Mouse (Mus musculus) embryonic facial prominence, embryonic 12.5 days (tissue): Measurements from ENCODE around the gene Usp54. TPM values are rescaled to one million over a fixed set of nuclear protein-coding genes. Genes with fewer than 3 reads are reported as not detected.
"Not testable (repeated sequence)": the region's sequence is repeated elsewhere in the genome, so short reads cannot be mapped to it uniquely, and the experiment has no call there.

Experiments used
- ATAC-seq: fragments of 200-750 bp; cut with Nextera tagmentation; 2 replicates; pipeline ENCODE4 v1.8.0; 2017; ENCODE audit not compliant: insufficient number of reproducible peaks, insufficient read depth, low FRiP score, low TSS enrichment
- H3K27ac ChIP-seq: fragments of 300-500 bp; sonication (generic); 2 replicates; pipeline ENCODE4 v1.5.1; 2016; ENCODE audit warnings: mild to moderate bottlenecking
- H3K27me3 ChIP-seq: fragments of 300-500 bp; sonication (generic); 2 replicates; pipeline ENCODE4 v1.6.1; 2016; ENCODE audit warnings: mild to moderate bottlenecking, moderate library complexity
- H3K36me3 ChIP-seq: fragments of 300-500 bp; sonication (generic); 2 replicates; pipeline ENCODE4 v1.6.1; 2016; ENCODE audit warnings: mild to moderate bottlenecking
- H3K4me1 ChIP-seq: fragments of 300-500 bp; sonication (generic); 2 replicates; pipeline ENCODE4 v1.6.1; 2016
- H3K4me2 ChIP-seq: fragments of 300-500 bp; sonication (generic); replicated peaks from 2 replicates; pipeline ENCODE4 v1.6.1; 2016; ENCODE audit warnings: mild to moderate bottlenecking, moderate library complexity
- H3K4me3 ChIP-seq: fragments of 300-500 bp; sonication (generic); 2 replicates; pipeline ENCODE4 v1.5.1; 2016; ENCODE audit warnings: mild to moderate bottlenecking
- H3K9ac ChIP-seq: fragments of 300-500 bp; sonication (generic); 2 replicates; pipeline ENCODE4 v1.6.1; 2016; ENCODE audit warnings: mild to moderate bottlenecking, moderate library complexity
- H3K9me3 ChIP-seq: fragments of 300-500 bp; sonication (generic); 2 replicates; pipeline ENCODE4 v1.6.1; 2016; ENCODE audit warnings: mild to moderate bottlenecking, moderate library complexity
- WGBS: fragments of 180-500 bp; shearing (Covaris S2); methylation state at CpG from one replicate; pipeline ENCODE4 v1.1.7; 2016; 5-methylcytosine and 5-hydroxymethylcytosine counted together
- polyA plus RNA-seq: library from polyadenylated mRNA; unstranded; fragments of >200 nt; fragmentation: Nextera tagmentation; extraction: Ambion mirVana; gene quantifications from 2 replicates; pipeline ENCODE4 v1.2.1, GENCODE M21; 2016

Gene Usp54
- polyA plus RNA-seq, 1 experiment from 2014 or later = 11.1 TPM

- Histone ChIP-seq H3K27me3 (no peaks in the 10 kb centered on the region), H3K4me1 (no peaks in the 10 kb centered on the region), H3K4me3 (no peak overlapping the region), H3K9me3 (no peaks in the 10 kb centered on the region), H3K27ac (no peak overlapping the region), H3K36me3 (no peaks in the 10 kb centered on the region), H3K4me2 (no peak overlapping the region), H3K9ac (no peak overlapping the region)
- no peak for ATAC-seq
- WGBS = 65% methylated on average over 4 of the region's 4 CpGs
These were observed 10.9 kb upstream of the Usp54 start for GRCm38 (mm10) chr14:20651722-20652256.

GRCm38 (mm10) chr14:20651000-20651399 lies 10.1 kb upstream of the Usp54 start:
- H3K9me3 ChIP-seq = no peaks in the 10 kb centered on the region
- H3K4me2 ChIP-seq = no peak overlapping the region
- H3K27ac ChIP-seq = no peak overlapping the region
- WGBS = 65% methylated on average over 2 of the region's 2 CpGs
- H3K4me1 ChIP-seq = no peaks in the 10 kb centered on the region
- H3K27me3 ChIP-seq = no peaks in the 10 kb centered on the region
- ATAC-seq = no peak
- H3K9ac ChIP-seq = no peak overlapping the region
- H3K36me3 ChIP-seq = no peaks in the 10 kb centered on the region
- no peak overlapping the region for H3K4me3 ChIP-seq

GRCm38 (mm10) chr14:20646381-20646780 lies 5.5 kb upstream of the Usp54 start:
- H3K4me1 ChIP-seq = 0 out of 2 replicates have a peak, but pooled peaks cover 8% of the 10 kb centered on the region
- H3K9ac ChIP-seq = no peak overlapping the region
- H3K4me2 ChIP-seq = no peak overlapping the region
- no peaks in the 10 kb centered on the region for H3K36me3 ChIP-seq
- no peak overlapping the region for H3K4me3 ChIP-seq
- ATAC-seq = no peak
- no peaks in the 10 kb centered on the region for H3K9me3 ChIP-seq
- H3K27ac ChIP-seq = no peak overlapping the region
- no peaks in the 10 kb centered on the region for H3K27me3 ChIP-seq

GRCm38 (mm10) chr14:20645547-20645946 lies 4.7 kb upstream of the Usp54 start:
- WGBS = 29% methylated on average over 3 of the region's 3 CpGs
- H3K27ac ChIP-seq = no peak overlapping the region
- no peaks in the 10 kb centered on the region for H3K27me3 ChIP-seq
- no peak for ATAC-seq
- no peak overlapping the region for H3K4me3 ChIP-seq
- no peak overlapping the region for H3K4me2 ChIP-seq
- H3K9me3 ChIP-seq = no peaks in the 10 kb centered on the region
- H3K9ac ChIP-seq = no peak overlapping the region
- 0 out of 2 replicates have a peak, but pooled peaks cover 8% of the 10 kb centered on the region for H3K4me1 ChIP-seq
- H3K36me3 ChIP-seq = no peaks in the 10 kb centered on the region

DNA sequence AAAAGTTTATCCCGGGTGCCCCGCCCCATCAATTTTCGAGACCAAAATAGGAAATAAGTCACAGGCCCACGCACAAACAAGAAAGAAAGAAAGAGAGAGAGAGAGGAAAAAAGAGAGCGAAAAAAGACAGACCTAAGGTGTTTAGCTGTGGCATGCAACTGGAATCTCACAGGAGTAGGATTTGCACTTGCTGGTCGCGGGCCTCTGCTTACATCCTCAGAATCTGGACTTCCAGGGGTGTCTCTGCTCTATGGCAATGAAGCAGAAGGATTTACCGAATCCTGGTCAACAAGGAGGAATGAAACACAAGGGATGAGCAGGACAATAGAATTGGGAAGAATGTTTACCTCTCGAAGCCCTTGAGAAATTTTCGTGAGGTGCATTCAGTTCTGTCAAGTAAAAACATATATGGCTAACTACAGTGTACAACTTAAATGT lies 594 bp upstream of the Usp54 start:
- peak overlapping the region; percentile 78 for H3K9ac ChIP-seq
- peak overlapping the region; percentile 81 for H3K4me2 ChIP-seq
- WGBS = 17% methylated on average over 10 of the region's 10 CpGs
- H3K27ac ChIP-seq = peak overlapping the region; percentile 89
- 0 out of 2 replicates have a peak, but pooled peaks cover 11% of the 10 kb centered on the region for H3K4me1 ChIP-seq
- no peaks in the 10 kb centered on the region for H3K27me3 ChIP-seq
- H3K4me3 ChIP-seq = peak overlapping the region; percentile 70
- ATAC-seq = no peak
- H3K9me3 ChIP-seq = no peaks in the 10 kb centered on the region
- no peaks in the 10 kb centered on the region for H3K36me3 ChIP-seq

DNA sequence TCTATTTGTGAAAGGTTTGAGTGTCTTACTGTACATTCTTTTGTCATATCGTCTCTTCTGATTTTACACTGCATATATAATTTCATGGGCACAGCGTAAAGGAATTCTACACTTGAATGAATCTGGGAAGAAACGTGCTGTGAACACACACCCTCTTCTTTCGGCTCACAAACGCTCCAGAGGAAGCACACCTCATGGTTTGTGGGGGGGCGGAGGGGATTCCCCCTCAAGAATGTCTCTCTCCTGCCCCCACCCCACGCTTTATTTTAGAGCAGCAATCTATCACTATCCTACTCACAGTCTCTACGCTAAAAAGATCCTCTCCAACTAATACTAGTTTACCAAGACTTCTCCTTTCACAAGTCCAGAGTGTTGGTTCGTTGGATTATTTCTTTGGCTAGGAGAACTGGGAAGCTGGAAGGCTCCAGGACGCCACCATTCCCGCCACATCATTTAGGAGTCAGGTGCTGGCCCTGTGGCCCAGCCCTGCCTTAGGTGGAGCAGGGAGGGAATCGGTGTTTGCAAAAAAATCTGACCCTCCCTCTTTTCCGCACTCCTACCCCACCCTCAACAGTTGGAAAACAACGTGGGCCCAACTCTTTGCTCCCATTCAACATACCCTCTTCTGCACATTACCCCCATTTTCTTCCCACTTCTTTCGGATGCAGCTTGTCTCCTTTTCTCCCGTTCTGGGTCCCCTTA lies 794 bp downstream of the Usp54 start:
- ATAC-seq = peak; percentile 73
- Histone ChIP-seq H3K9ac (peak overlapping the region; percentile 78), H3K9me3 (no peaks in the 10 kb centered on the region), H3K4me1 (0 out of 2 replicates have a peak, but pooled peaks cover 11% of the 10 kb centered on the region), H3K4me2 (peak overlapping the region; percentile 81), H3K4me3 (peak overlapping the region; percentile 70), H3K36me3 (no peaks in the 10 kb centered on the region), H3K27ac (peak overlapping the region; percentile 89), H3K27me3 (no peaks in the 10 kb centered on the region)
- WGBS = 3% methylated on average over 16 of the region's 16 CpGs

DNA sequence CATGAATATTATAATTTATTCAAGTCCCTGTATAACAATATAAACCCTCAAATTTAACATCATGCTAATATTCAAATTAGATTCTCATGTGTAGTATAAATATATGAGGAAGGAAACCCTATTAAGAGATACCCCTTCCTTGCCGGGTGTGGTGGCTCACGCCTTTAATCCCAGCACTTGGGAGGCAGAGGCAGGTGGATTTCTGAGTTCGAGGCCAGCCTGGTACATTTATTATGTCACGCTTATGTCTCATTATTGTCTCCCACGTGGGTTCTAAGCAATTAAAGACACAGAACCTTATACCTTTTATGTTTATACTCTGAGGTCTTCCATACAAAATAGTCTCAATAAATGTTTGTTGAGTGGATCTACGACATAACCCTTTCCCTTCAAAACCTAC lies 2.2 kb downstream of the Usp54 start:
- no peaks in the 10 kb centered on the region for H3K9me3 ChIP-seq
- H3K36me3 ChIP-seq = no peaks in the 10 kb centered on the region
- H3K9ac ChIP-seq = no peak overlapping the region
- ATAC-seq = no peak
- H3K27ac ChIP-seq = no peak overlapping the region
- no peaks in the 10 kb centered on the region for H3K27me3 ChIP-seq
- WGBS = 89% methylated on average over 6 of the region's 6 CpGs
- H3K4me3 ChIP-seq = no peak overlapping the region
- 0 out of 2 replicates have a peak, but pooled peaks cover 11% of the 10 kb centered on the region for H3K4me1 ChIP-seq
- no peak overlapping the region for H3K4me2 ChIP-seq

- no peak overlapping the region for H3K9ac ChIP-seq
- H3K27me3 ChIP-seq = no peaks in the 10 kb centered on the region
- H3K36me3 ChIP-seq = no peaks in the 10 kb centered on the region
- ATAC-seq = no peak
- WGBS = 89% methylated on average over 2 of the region's 2 CpGs
- 0 out of 2 replicates have a peak, but pooled peaks cover 11% of the 10 kb centered on the region for H3K4me1 ChIP-seq
- H3K27ac ChIP-seq = no peak overlapping the region
- H3K4me3 ChIP-seq = no peak overlapping the region
- no peaks in the 10 kb centered on the region for H3K9me3 ChIP-seq
- H3K4me2 ChIP-seq = no peak overlapping the region
These were observed 2.9 kb downstream of the Usp54 start for GRCm38 (mm10) chr14:20637818-20638574.

DNA sequence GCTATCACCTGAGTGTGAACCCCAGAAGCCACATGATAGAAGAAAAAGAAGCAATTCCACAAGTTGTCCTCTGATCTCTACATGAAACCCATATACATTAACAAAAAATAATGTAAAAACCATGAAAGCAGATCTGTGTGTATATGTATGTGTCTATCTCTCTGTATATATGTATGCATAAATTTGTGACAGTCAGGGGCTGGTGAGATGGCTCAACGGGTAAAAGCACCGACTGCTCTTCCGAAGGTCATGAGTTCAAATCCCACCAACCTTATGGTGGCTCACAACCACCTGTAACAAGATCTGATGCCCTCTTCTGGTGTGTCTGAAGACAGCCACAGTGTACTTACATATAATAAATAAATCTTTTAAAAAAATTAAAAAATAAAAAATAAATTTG lies 3.9 kb downstream of the Usp54 start:
- H3K4me1 ChIP-seq, H3K4me3 ChIP-seq, H3K4me2 ChIP-seq, H3K27me3 ChIP-seq, H3K36me3 ChIP-seq, H3K9me3 ChIP-seq, ATAC-seq, H3K9ac ChIP-seq, H3K27ac ChIP-seq: not testable (repeated sequence)
- 94% methylated on average over 3 of the region's 3 CpGs for WGBS

DNA sequence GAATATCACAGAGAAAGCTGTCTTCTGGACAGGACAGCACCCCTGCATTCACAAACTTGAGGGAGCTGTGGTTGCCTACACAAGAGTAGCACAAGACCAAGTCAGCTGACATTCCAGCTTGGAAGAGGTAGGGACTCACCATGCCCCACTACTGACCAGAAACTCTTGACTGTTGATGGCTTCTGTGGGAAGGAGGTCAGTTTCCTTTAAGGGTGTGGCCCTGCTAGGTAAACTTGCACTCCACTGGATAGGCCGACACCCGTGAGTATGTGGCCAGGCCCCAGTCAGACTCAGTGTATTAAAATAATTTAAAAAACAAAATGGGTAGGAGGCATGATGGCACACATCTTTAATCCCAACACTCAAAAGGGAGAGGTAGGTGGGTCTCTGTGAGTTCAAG lies 5.3 kb downstream of the Usp54 start:
- WGBS = 96% methylated on average over 2 of the region's 2 CpGs
- Histone ChIP-seq H3K9me3 (no peaks in the 10 kb centered on the region), H3K4me2 (no peak overlapping the region), H3K4me1 (0 out of 2 replicates have a peak, but pooled peaks cover 3% of the 10 kb centered on the region), H3K27me3 (no peaks in the 10 kb centered on the region), H3K27ac (no peak overlapping the region), H3K36me3 (no peaks in the 10 kb centered on the region), H3K4me3 (no peak overlapping the region), H3K9ac (no peak overlapping the region)
- no peak for ATAC-seq

GRCm38 (mm10) chr14:20631253-20631652 lies 9.6 kb downstream of the Usp54 start:
- no peak overlapping the region for H3K4me2 ChIP-seq
- no peak overlapping the region for H3K27ac ChIP-seq
- H3K27me3 ChIP-seq = no peaks in the 10 kb centered on the region
- H3K36me3 ChIP-seq = no peaks in the 10 kb centered on the region
- no peak overlapping the region for H3K9ac ChIP-seq
- no peaks in the 10 kb centered on the region for H3K4me1 ChIP-seq
- no peak for ATAC-seq
- no peaks in the 10 kb centered on the region for H3K9me3 ChIP-seq
- no peak overlapping the region for H3K4me3 ChIP-seq
- 62% methylated on average over 4 of the region's 4 CpGs for WGBS

- Histone ChIP-seq H3K9ac (no peak overlapping the region), H3K27me3 (no peaks in the 10 kb centered on the region), H3K9me3 (no peaks in the 10 kb centered on the region), H3K27ac (no peak overlapping the region), H3K4me3 (no peak overlapping the region), H3K4me2 (no peak overlapping the region), H3K36me3 (no peaks in the 10 kb centered on the region), H3K4me1 (no peaks in the 10 kb centered on the region)
- 85% methylated on average over 3 of the region's 3 CpGs for WGBS
- no peak for ATAC-seq
These were observed 13.9 kb downstream of the Usp54 start for GRCm38 (mm10) chr14:20626971-20627370.
